ENCODE assay signal across 9 mouse cellular contexts in genomic region chr10:119452698-119453097, GRCm38 (mm10). TPM values are rescaled to one million over a fixed set of nuclear protein-coding genes. Genes with fewer than 3 reads are reported as not detected.
DNase-seq lines count a peak whose midpoint lies in the region; ATAC-seq and TF ChIP-seq lines count a peak whose summit lies in the region.
"Had no signal": no experiment of that assay in that cellular context is flagged by ENCODE, and none has a peak within 500 bp of the region (broad histone marks: within the 10 kb centered on the region; RNA-seq: fewer than 3 reads in every experiment).

No protein-coding gene starts in this region.

- no peak for DNase-seq in kidney, postnatal 0 days (ENCODE audit: low spot score)
- DNase-seq in kidney, adult 11 months = no peak
- DNase-seq in forebrain, embryonic 11.5 days (ENCODE audit: low spot score) = no peak
- no peak for DNase-seq in hindbrain, postnatal 0 days (ENCODE audit: low spot score)
- no peak for DNase-seq in midbrain, postnatal 0 days (ENCODE audit: low spot score)
- no peak for DNase-seq in spleen, adult 18-20 months
- DNase-seq in right cerebral cortex, postnatal 25 days = no peak
- DNase-seq: thymus, postnatal 25 days had no signal

- no peak for ATAC-seq in kidney, postnatal 0 days (replicated peaks; ENCODE audit: low FRiP score, low read depth)
- no peak for ATAC-seq in forebrain, embryonic 11.5 days (replicated peaks; ENCODE audit: low FRiP score)
- ATAC-seq in hindbrain, postnatal 0 days = no peak
- ATAC-seq in midbrain, postnatal 0 days (ENCODE audit: low FRiP score) = no peak
- ATAC-seq in megakaryocyte, adult 5-6 weeks (ENCODE audit: poor library complexity, severe bottlenecking) = no peak

- H3K27ac ChIP-seq in kidney, postnatal 0 days = no peak overlapping the region
- no peak overlapping the region for H3K27ac ChIP-seq in forebrain, embryonic 11.5 days (ENCODE audit: low read depth, low read length)
- peak overlapping the region; percentile 79; the same call in 1 of the 2 replicates for H3K27ac ChIP-seq in hindbrain, postnatal 0 days
- H3K27ac ChIP-seq in midbrain, postnatal 0 days (ENCODE audit: low read depth, low read length) = peak overlapping the region; percentile 8; the same call in 1 of the 2 replicates

- 48% methylated on average over 5 of the region's 5 CpGs for WGBS in kidney, postnatal 0 days
- WGBS in forebrain, embryonic 11.5 days = 47% methylated on average over 5 of the region's 5 CpGs
- WGBS in hindbrain, postnatal 0 days = 40% methylated on average over 5 of the region's 5 CpGs
- 37% methylated on average over 5 of the region's 5 CpGs for WGBS in midbrain, postnatal 0 days

- no peaks in the 10 kb centered on the region; the same call in 1 of the 2 replicates for H3K4me1 ChIP-seq in kidney, postnatal 0 days (replicated peaks; ENCODE audit: insufficient read depth, low read length)
- peaks cover 8% of the 10 kb centered on the region; the same call in 1 of the 2 replicates for H3K4me1 ChIP-seq in forebrain, embryonic 11.5 days (replicated peaks; ENCODE audit: control insufficient read depth, insufficient read depth, low read length)
- peaks cover 9% of the 10 kb centered on the region; the same call in 1 of the 2 replicates for H3K4me1 ChIP-seq in hindbrain, postnatal 0 days (ENCODE audit: insufficient read depth, low read length)
- H3K4me1 ChIP-seq in midbrain, postnatal 0 days (ENCODE audit: insufficient read depth, low read length) = 0 out of 2 replicates have a peak, but pooled peaks cover 7% of the 10 kb centered on the region

- H3K36me3 ChIP-seq in kidney, postnatal 0 days (ENCODE audit: insufficient read depth, low read length) = no peaks in the 10 kb centered on the region
- no peaks in the 10 kb centered on the region for H3K36me3 ChIP-seq in forebrain, embryonic 11.5 days (ENCODE audit: control insufficient read depth, insufficient read depth, low read length)
- H3K36me3 ChIP-seq in hindbrain, postnatal 0 days (ENCODE audit: insufficient read depth, low read length) = no peaks in the 10 kb centered on the region
- H3K36me3 ChIP-seq in midbrain, postnatal 0 days (ENCODE audit: insufficient read depth, low read length) = no peaks in the 10 kb centered on the region

- no peak for TF ChIP-seq CTCF in kidney, postnatal 0 days (IDR thresholded peaks at IDR 0.05; ENCODE audit: low read depth)
- no peak for TF ChIP-seq CTCF in hindbrain, postnatal 0 days (IDR thresholded peaks at IDR 0.05; ENCODE audit: low read depth)
- no peak for TF ChIP-seq CTCF in midbrain, postnatal 0 days (IDR thresholded peaks at IDR 0.05)

- no peak overlapping the region for H3K9ac ChIP-seq in kidney, postnatal 0 days (ENCODE audit: low read depth, low read length)
- peak overlapping the region; percentile 83; the same call in 1 of the 2 replicates for H3K9ac ChIP-seq in forebrain, embryonic 11.5 days (ENCODE audit: low read length)
- H3K9ac ChIP-seq in hindbrain, postnatal 0 days (replicated peaks; ENCODE audit: low read length) = no peak overlapping the region
- H3K9ac ChIP-seq in midbrain, postnatal 0 days (replicated peaks; ENCODE audit: low read length, poor library complexity, severe bottlenecking) = no peak overlapping the region

- H3K27me3 ChIP-seq in kidney, postnatal 0 days (ENCODE audit: insufficient read depth, low read length) = no peaks in the 10 kb centered on the region
- H3K27me3 ChIP-seq in forebrain, embryonic 11.5 days (ENCODE audit: control insufficient read depth, insufficient read depth, low read length) = peaks cover 2% of the 10 kb centered on the region; the same call in 1 of the 2 replicates
- no peaks in the 10 kb centered on the region for H3K27me3 ChIP-seq in hindbrain, postnatal 0 days (ENCODE audit: insufficient read depth, low read length)
- H3K27me3 ChIP-seq in midbrain, postnatal 0 days (ENCODE audit: insufficient read depth, low read length) = no peaks in the 10 kb centered on the region

- no peaks in the 10 kb centered on the region for H3K9me3 ChIP-seq in kidney, postnatal 0 days (replicated peaks; ENCODE audit: low read length)
- H3K9me3 ChIP-seq in forebrain, embryonic 11.5 days (ENCODE audit: control insufficient read depth, low read length) = no peaks in the 10 kb centered on the region
- no peaks in the 10 kb centered on the region for H3K9me3 ChIP-seq in hindbrain, postnatal 0 days (ENCODE audit: low read length)
- H3K9me3 ChIP-seq in midbrain, postnatal 0 days (ENCODE audit: low read length) = no peaks in the 10 kb centered on the region

- H3K4me3 ChIP-seq in kidney, postnatal 0 days (replicated peaks; ENCODE audit: low read depth, low read length) = peak overlapping the region; percentile 74; the same call in 1 of the 2 replicates
- 0 out of 2 replicates have a peak overlapping the region, but pooled peaks have one; percentile 73 for H3K4me3 ChIP-seq in forebrain, embryonic 11.5 days (ENCODE audit: low read depth, low read length)
- peak overlapping the region; percentile 88 for H3K4me3 ChIP-seq in hindbrain, postnatal 0 days (ENCODE audit: low read length)
- H3K4me3 ChIP-seq in midbrain, postnatal 0 days (ENCODE audit: low read depth, low read length) = peak overlapping the region; percentile 81; the same call in 1 of the 2 replicates

- H3K4me2 ChIP-seq in kidney, postnatal 0 days (ENCODE audit: low read length) = peak overlapping the region; percentile 99; the same call in 1 of the 2 replicates
- H3K4me2 ChIP-seq in forebrain, embryonic 11.5 days (ENCODE audit: low read depth, low read length, severe bottlenecking) = peak overlapping the region; percentile 96; the same call in 1 of the 2 replicates
- peak overlapping the region; percentile 95 for H3K4me2 ChIP-seq in hindbrain, postnatal 0 days (ENCODE audit: low read depth, low read length)
- 0 out of 2 replicates have a peak overlapping the region, but pooled peaks have one; percentile 97 for H3K4me2 ChIP-seq in midbrain, postnatal 0 days (ENCODE audit: low read depth, low read length, poor library complexity, severe bottlenecking)

RNA-seq across cellular contexts. Expression of gene Grip1, which starts 0.9 kb away (rescaled TPM):
- polyA plus RNA-seq in kidney, postnatal 0 days (2015; fragmentation: Nextera tagmentation; extraction: Ambion mirVana) = 3.1 and 3.2 TPM in 2 replicates
- polyA plus RNA-seq in forebrain, embryonic 11.5 days (2014; fragmentation: Nextera tagmentation; extraction: Ambion mirVana) = 9.3 and 9.8 TPM in 2 replicates
- 31.2 and 38.1 TPM in 2 replicates for total RNA-seq in hindbrain, postnatal 0 days (2014; rRNA removed)
- polyA plus RNA-seq in hindbrain, postnatal 0 days (2015; fragmentation: Nextera tagmentation; extraction: Ambion mirVana) = 14.3 and 15.1 TPM in 2 replicates
- total RNA-seq in midbrain, postnatal 0 days (2014; rRNA removed) = 35.4 and 38.0 TPM in 2 replicates
- polyA plus RNA-seq in midbrain, postnatal 0 days (2015; fragmentation: Nextera tagmentation; extraction: Ambion mirVana) = 14.6 and 16.0 TPM in 2 replicates
- not detected in 2 replicates for total RNA-seq in megakaryocyte, adult 5-6 weeks (2015)
- not detected in 2 replicates for total RNA-seq in megakaryocyte, adult 5-6 weeks (2017)

Comparison
In these comparisons a context has a peak if more than half of its experiments do, and no peak if none do; other contexts are left out.
1. H3K27ac ChIP-seq: peak in hindbrain, postnatal 0 days (single experiment) and midbrain, postnatal 0 days (single experiment); none in kidney, postnatal 0 days (single experiment) and forebrain, embryonic 11.5 days (single experiment).
2. Peak in every context shown above with its lines, with median percentiles within 50 percentile points of each other: H3K4me2 ChIP-seq and H3K4me3 ChIP-seq.